Mouse (Mus musculus) midbrain, postnatal 0 days (tissue): ENCODE data around the gene Bap1. TPM values are rescaled to one million over a fixed set of nuclear protein-coding genes. Genes with fewer than 3 reads are reported as not detected.

Source experiments
- ATAC-seq: fragments of 200-750 bp; cut with Nextera tagmentation; 2 replicates; pipeline ENCODE4 v1.8.0; 2017; ENCODE audit warnings: moderate number of reproducible peaks, mild to moderate bottlenecking, moderate TSS enrichment, moderate library complexity; ENCODE audit not compliant: low FRiP score
- DNase-seq: peaks from one replicate; pipeline ENCODE4 v3.0.0-alpha.2; 2015; ENCODE audit warnings: low spot score
- H3K27ac ChIP-seq: fragments of 300-500 bp; sonication (generic); 2 replicates; pipeline ENCODE4 v1.5.1; 2014; ENCODE audit warnings: low read depth, mild to moderate bottlenecking, low read length, mixed read lengths
- H3K27me3 ChIP-seq: fragments of 300-500 bp; sonication (generic); 2 replicates; pipeline ENCODE4 v1.6.1; 2014; ENCODE audit warnings: low read length, control low read depth, mixed read lengths; ENCODE audit not compliant: insufficient read depth
- H3K36me3 ChIP-seq: fragments of 300-500 bp; sonication (generic); 2 replicates; pipeline ENCODE4 v1.6.1; 2014; ENCODE audit warnings: low read length, control low read depth, mixed read lengths; ENCODE audit not compliant: insufficient read depth
- H3K4me1 ChIP-seq: fragments of 300-500 bp; sonication (generic); 2 replicates; pipeline ENCODE4 v1.6.1; 2014; ENCODE audit warnings: mild to moderate bottlenecking, control low read depth, antibody characterized with exemption, low read length, mixed read lengths; ENCODE audit not compliant: insufficient read depth
- H3K4me2 ChIP-seq: fragments of 300-500 bp; sonication (generic); 2 replicates; pipeline ENCODE4 v1.6.1; 2014; ENCODE audit warnings: low read depth, mild to moderate bottlenecking, low read length, mixed read lengths; ENCODE audit not compliant: poor library complexity, severe bottlenecking
- H3K4me3 ChIP-seq: fragments of 300-500 bp; sonication (generic); 2 replicates; pipeline ENCODE4 v1.5.1; 2014; ENCODE audit warnings: low read depth, mild to moderate bottlenecking, low read length, moderate library complexity
- H3K9ac ChIP-seq: fragments of 300-500 bp; sonication (generic); replicated peaks from 2 replicates; pipeline ENCODE4 v1.6.1; 2014; ENCODE audit warnings: mild to moderate bottlenecking, low read length, moderate library complexity, mixed read lengths; ENCODE audit not compliant: poor library complexity, severe bottlenecking
- H3K9me3 ChIP-seq: fragments of 300-500 bp; sonication (generic); 2 replicates; pipeline ENCODE4 v1.6.1; 2016; ENCODE audit warnings: low read length, control low read depth
- CTCF ChIP-seq: IDR thresholded peaks from 2 replicates; pipeline ENCODE4 v1.5.1; 2016; ENCODE audit warnings: antibody characterized with exemption, mild to moderate bottlenecking
- WGBS: fragments of 180-500 bp; shearing (Covaris S2); extraction: QIAGEN DNeasy Blood & Tissue Kit; methylation state at CpG from one replicate; pipeline ENCODE4 v1.1.7; 2014; 5-methylcytosine and 5-hydroxymethylcytosine counted together
- polyA plus RNA-seq: library from polyadenylated mRNA; unstranded; fragments of >200 nt; fragmentation: Nextera tagmentation; extraction: Ambion mirVana; gene quantifications from 2 replicates; pipeline ENCODE4 v1.2.1, GENCODE M21; 2015
- total RNA-seq: library from RNA; depleted of rRNA; stranded (reverse); fragments of >200 nt; gene quantifications from 2 replicates; pipeline ENCODE4 v1.2.3, GENCODE M21; 2014

The Bap1 gene
- total and polyA plus RNA-seq, 2 experiments from 2014 or later, result 103 to 112 TPM

DNA sequence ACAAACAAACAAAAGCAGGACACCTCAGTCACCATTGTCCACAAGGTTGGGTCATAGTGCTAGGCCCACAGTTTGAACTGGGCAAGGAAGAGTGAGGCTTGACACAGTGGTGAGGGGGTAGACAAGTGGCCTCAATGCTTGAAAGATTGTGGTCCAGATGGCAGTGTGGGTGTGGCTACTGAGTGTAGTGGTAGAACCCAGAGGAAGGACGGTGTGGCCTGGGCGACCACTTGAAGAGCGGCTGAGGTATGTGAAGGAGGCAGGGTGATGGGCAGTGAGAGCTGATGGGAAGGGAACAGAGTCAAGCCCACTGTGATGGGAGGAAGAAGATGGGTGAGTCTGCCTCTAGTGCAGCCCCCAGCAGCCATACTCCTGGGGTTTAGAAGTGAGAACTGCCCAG lies 36.6 kb upstream of the Bap1 start:
- DNase-seq (no peak), ATAC-seq (no peak; the same call in 1 of the 2 replicates)
- Histone ChIP-seq H3K4me3 (no peak overlapping the region), H3K36me3 (no peaks in the 10 kb centered on the region), H3K4me1 (no peaks in the 10 kb centered on the region), H3K9ac (no peak overlapping the region), H3K27ac (no peak overlapping the region), H3K4me2 (no peak overlapping the region), H3K9me3 (no peaks in the 10 kb centered on the region), H3K27me3 (no peaks in the 10 kb centered on the region)
- no peak for TF ChIP-seq CTCF
- 94% methylated on average over 3 of the region's 3 CpGs for WGBS

GRCm38 (mm10) chr14:31215157-31216002 lies 35.9 kb upstream of the Bap1 start:
- 26% methylated on average over 15 of the region's 15 CpGs for WGBS
- H3K9ac ChIP-seq, result no peak overlapping the region
- TF ChIP-seq CTCF, result peak; percentile 94
- H3K27me3 ChIP-seq, result no peaks in the 10 kb centered on the region
- no peak overlapping the region for H3K4me2 ChIP-seq
- H3K9me3 ChIP-seq, result no peaks in the 10 kb centered on the region
- ATAC-seq, result peak; percentile 73
- H3K27ac ChIP-seq, result no peak overlapping the region
- H3K4me1 ChIP-seq, result no peaks in the 10 kb centered on the region
- H3K4me3 ChIP-seq, result no peak overlapping the region
- DNase-seq, result peak; percentile 82
- H3K36me3 ChIP-seq, result no peaks in the 10 kb centered on the region

- no peaks in the 10 kb centered on the region for H3K9me3 ChIP-seq
- H3K27ac ChIP-seq, result no peak within 1 kb of the TSS
- no peak for ATAC-seq
- no peak within 1 kb of the TSS for H3K4me2 ChIP-seq
- WGBS, result 63% methylated on average over 2 of the region's 2 CpGs
- no peak within 1 kb of the TSS for H3K9ac ChIP-seq
- no peaks in the 10 kb centered on the region for H3K4me1 ChIP-seq
- TF ChIP-seq CTCF, result no peak
- H3K27me3 ChIP-seq, result no peaks in the 10 kb centered on the region
- H3K36me3 ChIP-seq, result no peaks in the 10 kb centered on the region
- no peak for DNase-seq
- no peak within 1 kb of the TSS for H3K4me3 ChIP-seq
These were observed 34.4 kb upstream of the Bap1 start, which contains the start of gene Nisch for GRCm38 (mm10) chr14:31216846-31217245. TSS of gene Nisch (minus strand) at chr14:31216946.

GRCm38 (mm10) chr14:31217666-31218065 lies 33.6 kb upstream of the Bap1 start, which contains the start of gene Sema3g:
TSS of gene Sema3g (plus strand) at chr14:31217860.
- no peaks in the 10 kb centered on the region for H3K4me1 ChIP-seq
- H3K27me3 ChIP-seq, result no peaks in the 10 kb centered on the region
- no peaks in the 10 kb centered on the region for H3K9me3 ChIP-seq
- DNase-seq, result peak; percentile 63
- no peak within 1 kb of the TSS; the same call in 1 of the 2 replicates for H3K9ac ChIP-seq
- no peak within 1 kb of the TSS for H3K4me2 ChIP-seq
- no peak within 1 kb of the TSS for H3K27ac ChIP-seq
- peak; percentile 45 for ATAC-seq
- WGBS, result 13% methylated on average over 11 of the region's 11 CpGs
- H3K4me3 ChIP-seq, result no peak within 1 kb of the TSS
- TF ChIP-seq CTCF, result peak; percentile 72
- H3K36me3 ChIP-seq, result no peaks in the 10 kb centered on the region

DNA sequence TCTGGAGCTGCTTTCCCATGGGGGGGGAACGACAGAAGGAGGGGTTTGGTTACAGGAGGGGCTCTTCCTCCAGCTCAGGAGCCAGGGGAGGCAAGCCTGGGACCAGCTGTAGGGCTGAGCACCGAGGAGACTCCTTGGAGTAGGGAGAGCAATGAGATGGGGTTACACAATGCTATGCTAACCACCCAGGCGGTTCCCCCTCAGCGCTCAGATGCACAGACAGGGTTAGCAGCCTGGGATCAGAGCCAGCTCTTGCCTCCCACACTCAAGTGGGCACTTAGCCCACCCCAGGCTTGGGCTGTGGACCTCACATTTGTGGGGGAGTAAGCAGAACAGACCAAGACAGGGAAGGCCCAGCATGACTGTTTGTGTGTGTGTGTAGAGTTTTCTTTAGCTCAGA lies 24.3 kb upstream of the Bap1 start:
- Histone ChIP-seq H3K9me3 (no peaks in the 10 kb centered on the region), H3K9ac (no peak overlapping the region), H3K4me3 (no peak overlapping the region), H3K27me3 (no peaks in the 10 kb centered on the region), H3K4me1 (no peaks in the 10 kb centered on the region), H3K4me2 (no peak overlapping the region), H3K27ac (no peak overlapping the region), H3K36me3 (no peaks in the 10 kb centered on the region)
- ATAC-seq (peak; percentile 33; the same call in 1 of the 2 replicates), DNase-seq (peak; percentile 70)
- TF ChIP-seq CTCF, result no peak
- WGBS, result 65% methylated on average over 4 of the region's 4 CpGs

DNA sequence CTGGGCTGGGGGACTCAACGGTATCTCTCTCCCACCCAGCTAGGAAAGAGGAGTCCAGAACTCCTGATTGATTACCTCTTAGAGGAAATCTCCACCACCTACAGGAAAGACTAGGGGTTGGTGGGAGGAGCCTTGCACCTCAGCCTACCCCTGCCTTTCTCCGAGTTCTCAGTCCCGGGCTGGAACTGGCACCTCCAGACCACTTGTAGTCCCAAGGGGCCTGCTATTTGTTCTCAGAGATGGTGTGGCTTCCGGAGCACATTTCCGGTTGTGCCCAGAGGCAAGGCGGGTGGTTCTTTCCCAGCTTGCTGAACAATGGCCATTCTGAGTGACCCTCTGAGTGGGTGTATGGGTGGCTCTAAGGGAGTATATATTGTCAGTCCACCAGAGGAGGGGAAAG lies 23.0 kb upstream of the Bap1 start:
- H3K4me2 ChIP-seq, result no peak overlapping the region
- H3K4me1 ChIP-seq, result no peaks in the 10 kb centered on the region
- H3K27me3 ChIP-seq, result no peaks in the 10 kb centered on the region
- TF ChIP-seq CTCF, result no peak
- no peak overlapping the region for H3K4me3 ChIP-seq
- no peaks in the 10 kb centered on the region for H3K36me3 ChIP-seq
- ATAC-seq (no peak), DNase-seq (no peak)
- H3K9me3 ChIP-seq, result no peaks in the 10 kb centered on the region
- no peak overlapping the region for H3K27ac ChIP-seq
- H3K9ac ChIP-seq, result no peak overlapping the region
- 78% methylated on average over 6 of the region's 6 CpGs for WGBS
